In the genomic region with DNA sequence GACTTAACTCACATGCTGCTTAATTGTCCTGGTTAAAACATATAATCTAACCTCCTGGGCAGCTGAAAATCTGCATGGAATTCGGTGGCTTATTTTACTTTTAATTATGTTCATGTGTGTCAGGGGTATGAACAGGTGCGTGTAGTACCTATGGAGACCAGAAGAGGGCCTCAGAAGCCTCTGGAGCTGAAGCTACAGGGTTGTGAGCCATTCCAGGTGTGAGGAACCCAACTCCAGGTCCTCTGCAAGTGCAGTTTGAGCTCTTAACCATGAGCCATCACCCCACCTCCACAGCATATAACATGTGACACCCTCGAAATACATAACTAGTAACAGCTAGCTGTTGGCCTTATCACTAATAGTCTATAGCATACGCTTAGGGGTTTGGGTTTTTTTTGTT, we compare ENCODE assay signal across 8 mouse cellular contexts. TPM values are rescaled to one million over a fixed set of nuclear protein-coding genes. Genes with fewer than 3 reads are reported as not detected.
DNase-seq lines count a peak whose midpoint lies in the region; ATAC-seq and TF ChIP-seq lines count a peak whose summit lies in the region.

No protein-coding gene starts in this region.

- DNase-seq in gastrocnemius, adult 18-20 months (ENCODE audit: low spot score), result peak; percentile 30
- DNase-seq in gastrocnemius, adult 8-10 months (ENCODE audit: low spot score in 2 of 2), result no peak
- DNase-seq in testis, postnatal 14 days (ENCODE audit: low spot score), result no peak
- DNase-seq in lung, postnatal 14 days, result peak; percentile 57
- no peak for DNase-seq in right cerebral cortex, postnatal 14 days
- no peak for DNase-seq in right cerebral cortex, postnatal 10 days (ENCODE audit: low spot score in 2 of 2)

- no peak for TF ChIP-seq POLR2A in testis, adult 2 months (IDR thresholded peaks at IDR 0.05; ENCODE audit: control insufficient read depth, low read depth, low read length)

- no peaks in the 10 kb centered on the region for H3K36me3 ChIP-seq in testis, adult 2 months (ENCODE audit: control insufficient read depth, insufficient read depth, low read length)

- peak; percentile 37; the same call in 1 of the 2 replicates for ATAC-seq in common myeloid progenitor, adult 5-6 weeks (replicated peaks; ENCODE audit: low read depth, poor library complexity, severe bottlenecking)

- no peaks in the 10 kb centered on the region for H3K27me3 ChIP-seq in testis, adult 2 months (ENCODE audit: control insufficient read depth, insufficient read depth, low read length)

- H3K4me3 ChIP-seq in testis, adult 2 months (ENCODE audit: control insufficient read depth, low read depth, low read length), result no peak overlapping the region

- TF ChIP-seq CTCF in testis, adult 2 months (IDR thresholded peaks at IDR 0.05; ENCODE audit: control insufficient read depth, insufficient read depth, insufficient replicate concordance, low read depth, low read length), result peak; percentile 34; the same call in 1 of the 2 replicates

- no peak overlapping the region for H3K27ac ChIP-seq in testis, adult 2 months (ENCODE audit: control insufficient read depth, insufficient read depth, low read depth, low read length)

- H3K4me1 ChIP-seq in testis, adult 2 months (ENCODE audit: control insufficient read depth, insufficient read depth, low read length), result peaks cover 2% of the 10 kb centered on the region; the same call in 1 of the 2 replicates

RNA-seq across cellular contexts. Expression of a gene that starts 47.6 kb away (rescaled TPM):
- 10 to 100 TPM; 24.5 to 25.9 TPM for total RNA-seq in gastrocnemius, adult 18-20 months (2021)
- total RNA-seq in gastrocnemius, adult 8-10 months (2022), result 10 to 100 TPM; 17.5 to 24.8 (median 18.9) TPM
- polyA plus RNA-seq in testis, adult 2 months (2012; rRNA removed), result 34.9 and 39.5 TPM in 2 replicates
- 2.0 and 2.1 TPM in 2 replicates for total RNA-seq in common myeloid progenitor, adult 5-6 weeks (2017)

Comparison
In these comparisons a context has a peak if more than half of its experiments do, and no peak if none do; other contexts are left out.
1. DNase-seq: peak in gastrocnemius, adult 18-20 months (single experiment) and lung, postnatal 14 days (single experiment); none in gastrocnemius, adult 8-10 months (0 of 2), testis, postnatal 14 days (single experiment), right cerebral cortex, postnatal 14 days (single experiment) and right cerebral cortex, postnatal 10 days (0 of 2).